Mouse (Mus musculus) urinary bladder, adult 18-20 months (tissue): ENCODE measurements at regions not wholly inside any gene's neighbourhood (a gene's known extent, or its start where the extent isn't known, plus 50 kb on each side); places are given as distances from the start of the nearest gene placed in this dataset.

Experiments used
- DNase-seq, 2 experiments: peaks; one replicate each; pipeline ENCODE4 v3.0.0; 2022; ENCODE audit warnings: low spot score in 2 of 2, mixed read lengths in 2 of 2

DNA sequence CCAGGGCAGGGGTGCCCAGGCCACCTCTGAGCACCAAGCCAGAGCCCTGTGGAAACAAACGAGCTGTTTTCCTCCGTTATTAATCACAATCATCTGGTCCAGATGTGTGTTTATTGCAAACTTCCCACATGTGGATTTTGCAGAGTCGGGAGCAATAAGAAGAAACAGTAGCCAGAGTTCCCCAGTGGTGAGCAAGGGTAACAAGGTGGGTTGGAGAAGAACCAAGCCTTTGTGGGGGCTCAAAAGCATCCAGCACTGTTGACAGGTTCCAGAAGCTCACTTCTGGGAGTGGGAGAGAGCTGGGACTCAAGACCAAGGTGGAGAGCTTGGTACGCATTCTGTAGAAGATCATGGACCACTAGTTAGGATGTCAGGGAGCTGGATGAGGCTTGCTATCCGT lies 63.6 kb downstream of the Hif1an start:
- no peak for DNase-seq

DNA sequence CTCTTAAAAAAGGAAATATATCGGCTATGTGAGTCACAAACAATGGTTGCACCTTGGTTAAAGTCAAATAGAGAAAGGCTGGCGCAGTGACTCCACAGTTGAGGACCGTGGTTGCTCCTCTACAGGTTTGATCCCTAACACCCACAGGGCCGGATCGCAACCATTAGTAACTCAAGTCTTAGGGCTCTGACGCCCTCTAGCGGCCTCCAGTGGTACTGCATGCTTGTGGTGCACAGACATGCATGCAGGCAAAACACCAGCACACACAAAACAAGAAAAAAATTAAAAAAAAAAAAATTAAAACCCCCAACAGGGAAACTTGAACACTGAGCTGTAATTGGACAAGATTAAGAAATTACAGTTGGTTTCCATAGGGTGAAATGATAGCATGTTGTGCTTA lies 67.1 kb downstream of the Hif1an start:
- DNase-seq = no peak

DNA sequence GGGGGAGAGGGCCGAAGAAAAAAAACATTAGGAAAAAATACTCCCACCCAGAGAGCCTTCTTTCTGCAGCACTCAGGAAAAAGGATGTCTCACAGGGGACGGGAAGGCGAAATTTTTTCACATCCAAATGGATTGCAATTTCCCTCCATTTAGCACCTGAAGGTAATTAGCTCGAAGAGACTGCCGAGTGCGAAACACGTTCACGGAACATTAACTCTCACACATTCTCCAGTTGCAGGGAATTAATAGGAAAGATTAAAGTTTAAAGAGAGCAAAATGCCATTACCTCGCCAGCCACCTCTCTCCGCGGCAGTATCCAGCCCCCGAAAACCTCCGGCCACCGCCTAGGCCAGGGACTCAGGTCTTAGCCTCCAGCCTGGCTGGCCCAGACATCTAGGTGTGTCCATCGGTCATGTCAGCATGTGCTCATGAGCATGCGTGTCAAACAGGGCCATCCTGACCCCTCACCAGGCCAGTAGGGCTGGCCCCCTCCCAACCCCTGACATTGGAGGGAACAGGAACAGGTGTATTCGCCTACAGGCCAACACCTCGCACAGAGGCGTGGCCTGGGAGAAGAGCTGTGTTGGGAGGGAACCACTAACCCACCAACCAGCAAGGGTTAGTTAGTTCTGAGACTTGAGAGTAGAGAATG lies 68.8 kb downstream of the Hif1an start:
- DNase-seq = no peak

DNA sequence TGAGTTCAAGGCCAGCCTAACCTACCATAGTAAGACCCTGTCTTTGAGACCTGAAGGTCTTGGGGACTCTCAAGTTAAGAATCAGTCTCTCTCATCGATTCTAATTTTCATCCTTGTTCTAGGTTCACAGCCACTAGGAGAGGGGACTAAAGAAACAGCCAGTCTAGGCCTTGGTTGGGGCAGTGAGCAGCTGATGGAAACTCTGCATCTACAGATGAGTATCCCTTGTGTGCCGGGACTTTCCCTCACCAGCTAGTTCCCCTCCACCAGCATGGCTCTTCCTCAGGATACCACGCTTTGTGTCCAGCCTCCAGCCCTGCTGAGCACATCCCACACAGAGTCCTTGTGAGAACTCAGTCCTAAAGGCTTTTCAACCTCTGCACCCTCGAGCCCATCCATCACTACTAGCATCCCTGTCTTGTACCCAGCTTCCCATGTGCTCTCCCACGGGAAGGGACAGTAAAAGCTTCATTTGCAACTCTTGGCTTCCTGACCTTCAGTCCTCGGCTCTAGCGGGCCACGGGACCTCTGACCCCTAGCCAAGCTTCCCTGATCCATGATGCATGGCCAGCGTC lies 74.6 kb downstream of the Hif1an start:
- DNase-seq = no peak

DNA sequence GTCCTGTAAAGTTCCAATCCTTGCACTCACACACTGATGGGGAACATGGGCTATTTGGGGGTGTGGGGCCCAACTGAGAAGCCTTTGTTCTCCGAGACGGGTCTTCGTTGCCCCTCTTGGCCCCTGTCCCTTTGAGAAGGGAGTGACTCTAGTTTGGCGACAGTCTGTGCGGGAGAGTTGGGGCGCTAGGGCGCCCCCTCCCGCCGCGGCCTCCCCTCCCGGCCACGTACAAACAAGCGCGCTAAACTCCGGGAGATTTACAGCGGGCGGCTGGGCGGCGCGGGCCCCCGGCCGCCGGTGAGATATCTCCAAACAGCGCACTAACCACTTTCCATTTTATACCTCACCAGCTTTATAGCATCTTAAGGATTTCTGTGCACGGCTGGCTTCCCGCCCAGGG lies 77.4 kb downstream of the Hif1an start:
- DNase-seq = no peak

DNA sequence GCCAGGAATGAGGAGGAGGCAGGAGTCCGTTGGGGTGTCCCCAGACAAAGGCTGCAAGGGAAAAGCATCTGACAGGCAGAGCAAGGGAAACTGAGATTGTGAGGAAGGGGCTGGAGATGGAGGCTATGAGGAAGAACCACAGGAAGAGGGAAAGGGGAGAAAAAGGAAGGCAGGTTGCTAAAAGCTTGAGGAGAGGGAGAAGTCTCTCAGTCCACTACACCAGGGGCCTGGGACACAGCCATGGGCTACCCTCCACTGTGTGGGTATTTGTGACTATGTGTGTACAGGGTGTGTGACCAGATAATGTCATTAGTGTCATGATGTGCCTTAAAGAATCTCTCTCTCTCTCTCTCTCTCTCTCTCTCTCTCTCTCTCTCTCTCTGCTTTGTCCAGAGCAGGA lies 77.9 kb downstream of the Hif1an start:
- DNase-seq = no peak

DNA sequence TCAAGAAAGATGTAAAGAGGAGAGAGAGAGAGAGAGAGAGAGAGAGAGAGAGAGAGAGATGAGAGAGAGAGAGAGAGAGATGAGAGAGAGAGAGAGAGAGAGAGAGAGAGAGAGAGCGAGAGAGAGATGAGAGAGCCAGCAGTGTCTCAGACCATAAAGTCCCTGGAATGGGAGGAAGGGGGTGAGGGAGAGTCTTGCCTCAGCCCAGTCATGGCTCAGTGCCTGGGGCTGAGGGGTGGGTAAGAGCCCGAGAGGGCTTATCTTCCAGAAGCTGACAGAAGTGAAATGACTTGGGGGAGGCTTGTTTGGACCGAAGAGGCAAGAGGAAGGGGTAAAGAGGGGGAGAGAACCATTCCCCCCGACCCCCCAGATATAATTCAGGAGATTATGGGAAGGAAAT lies 79.6 kb downstream of the Hif1an start:
- no peak for DNase-seq

DNA sequence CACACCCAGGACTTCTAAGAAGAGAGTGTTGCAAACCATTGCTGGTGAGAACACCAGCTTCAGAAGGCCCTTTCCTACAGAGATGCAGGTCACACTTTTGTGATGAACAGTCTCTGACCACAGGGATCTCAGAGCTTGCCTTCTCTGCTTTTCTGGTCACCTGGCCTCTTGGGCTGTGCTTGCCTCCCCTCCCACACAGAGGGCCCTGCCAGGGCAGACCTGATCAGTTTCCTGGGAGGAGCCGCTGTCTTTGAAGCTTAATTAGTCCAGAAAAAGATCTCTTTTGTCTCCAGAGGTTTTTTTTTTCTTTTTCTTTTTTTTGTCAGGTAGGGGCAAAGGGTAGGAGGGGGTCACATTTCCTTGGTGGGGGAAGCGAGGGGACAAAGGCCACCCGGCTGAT lies 81.7 kb downstream of the Hif1an start:
- DNase-seq = no peak

DNA sequence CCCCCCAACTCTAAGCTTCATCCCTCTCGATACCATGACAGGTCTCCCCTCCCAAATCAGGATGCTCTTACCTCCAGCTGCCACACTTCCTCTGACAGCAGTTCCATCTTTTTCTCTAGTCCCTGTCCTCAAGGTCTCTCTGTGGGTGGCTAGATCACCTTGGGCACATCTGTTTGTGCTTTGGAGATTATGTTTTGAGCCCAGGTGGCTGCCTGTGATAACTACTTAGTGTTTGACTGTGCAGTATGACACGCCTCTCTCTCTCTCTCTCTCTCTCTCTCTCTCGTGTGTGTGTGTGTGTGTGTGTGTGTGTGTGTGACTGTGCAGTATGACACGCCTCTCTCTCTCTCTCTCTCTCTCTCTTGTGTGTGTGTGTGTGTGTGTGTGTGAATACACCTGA lies 82.3 kb downstream of the Hif1an start:
- DNase-seq = no peak

DNA sequence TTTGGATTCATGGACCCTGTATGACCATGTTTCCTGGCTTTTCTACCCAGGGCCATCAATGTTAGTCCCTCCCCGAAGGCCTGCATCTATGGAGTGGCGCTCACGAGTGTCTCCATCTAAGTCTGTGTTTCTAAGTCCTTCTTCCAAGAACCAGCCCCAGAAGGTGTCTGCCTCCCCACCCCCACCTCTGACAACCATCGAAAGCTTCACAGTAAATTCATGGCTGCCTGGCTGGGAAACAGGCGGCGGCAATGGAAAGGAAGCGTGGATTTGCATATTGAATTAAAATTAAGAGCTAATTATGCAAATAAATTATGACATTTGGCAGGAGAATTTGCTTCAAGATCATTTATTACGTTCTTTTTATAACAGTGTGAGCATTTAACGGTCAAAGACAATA lies 83.9 kb downstream of the Hif1an start:
- no peak for DNase-seq

DNA sequence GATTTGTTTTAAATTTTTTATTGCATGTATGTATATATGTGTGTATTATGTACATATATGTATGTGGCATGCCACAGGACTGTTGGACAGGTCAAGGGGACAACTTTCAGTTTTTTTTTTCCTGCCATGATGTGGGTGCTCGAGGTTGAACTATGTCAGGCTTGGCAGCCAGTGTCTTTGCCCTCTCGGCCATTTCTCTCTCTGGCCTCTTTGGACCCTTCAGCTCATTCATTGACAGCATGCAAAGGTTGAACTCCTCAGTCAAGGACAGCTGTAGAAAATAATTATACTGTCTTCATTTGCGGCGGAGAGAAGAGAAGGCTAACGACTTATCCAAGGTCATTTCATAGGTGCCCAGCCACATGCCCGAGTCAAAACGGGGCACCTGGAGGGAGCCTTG lies 86.6 kb downstream of the Hif1an start:
- no peak for DNase-seq

DNA sequence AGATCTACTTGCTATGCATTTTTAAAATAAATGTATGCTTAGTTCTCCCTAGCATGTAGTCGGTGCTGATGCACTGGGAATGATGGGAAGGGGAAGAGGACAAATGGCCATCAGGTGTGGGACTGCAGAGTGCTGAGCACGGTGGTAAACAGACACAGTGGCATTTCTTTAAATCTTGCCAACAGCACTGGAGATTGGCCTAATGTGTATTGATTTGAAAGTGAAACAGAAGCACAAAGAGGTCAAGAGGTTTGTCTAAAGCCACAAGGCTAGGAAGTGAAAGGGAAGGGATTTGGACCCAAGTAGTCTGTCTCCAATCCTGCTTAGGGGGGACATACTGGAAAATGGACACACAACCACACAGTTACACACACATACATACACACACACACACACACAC lies 88.2 kb downstream of the Hif1an start:
- no peak for DNase-seq

DNA sequence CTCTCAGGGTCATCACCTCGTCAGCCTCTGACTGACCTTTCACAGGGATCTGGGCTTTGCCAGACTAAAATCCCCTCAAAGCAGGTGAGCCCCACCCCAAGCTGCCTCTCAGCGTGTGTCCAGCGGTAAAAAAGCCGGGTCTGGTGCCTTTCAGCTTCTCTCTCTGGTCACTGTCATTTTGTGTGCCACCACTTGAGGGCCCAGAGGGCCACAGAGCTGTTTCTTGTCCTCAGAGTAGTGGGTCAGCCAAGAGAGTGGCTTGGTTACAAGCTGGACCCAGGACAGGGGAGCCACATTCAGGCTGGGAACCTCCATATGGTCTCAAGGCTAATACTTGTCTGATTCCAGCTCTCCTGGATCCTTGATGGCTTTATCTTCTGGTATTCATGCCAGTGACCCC lies 89.0 kb downstream of the Hif1an start:
- DNase-seq = no peak

DNA sequence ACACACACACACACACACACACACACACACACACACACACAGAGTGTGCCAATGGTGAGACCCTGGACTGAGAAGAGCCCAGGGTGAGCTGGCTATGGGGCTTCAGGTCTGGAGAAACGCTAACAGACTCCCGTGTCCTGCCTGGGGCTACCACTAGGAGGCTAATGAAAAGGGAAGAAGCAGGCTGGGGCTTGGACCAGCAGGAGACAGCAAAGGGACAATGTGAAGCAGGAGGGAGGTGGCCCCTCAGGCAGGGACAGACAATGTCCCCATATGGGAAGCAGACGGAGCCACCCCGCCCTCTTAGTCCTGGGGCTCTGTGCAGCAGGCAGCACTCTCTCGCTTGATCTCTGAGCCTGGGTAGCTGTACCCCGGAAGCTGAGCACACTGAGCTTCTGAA lies 93.1 kb downstream of the Hif1an start:
- DNase-seq = peak in 1 of 2 experiments; percentile 31

DNA sequence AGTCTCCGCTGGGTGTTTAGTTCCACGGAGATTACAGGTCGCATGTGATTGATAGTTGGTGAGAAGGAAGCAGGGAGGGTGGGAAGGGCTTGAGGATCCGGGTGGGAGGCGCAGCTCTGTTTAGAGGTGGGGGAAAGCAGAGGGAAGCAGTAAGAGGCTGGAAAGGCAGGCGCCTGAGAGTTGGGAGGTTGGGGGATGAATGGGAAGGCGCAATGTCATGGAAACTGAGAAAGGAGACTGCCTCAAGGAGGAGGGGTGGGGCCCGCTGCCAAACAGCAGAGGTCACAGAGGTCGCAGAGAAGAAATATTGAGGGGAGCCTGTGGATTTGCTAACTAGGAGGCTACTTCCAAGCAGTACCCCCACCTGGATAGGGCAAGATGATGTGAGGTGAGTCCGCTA lies 96.5 kb upstream of the Pax2 start:
- no peak for DNase-seq

DNA sequence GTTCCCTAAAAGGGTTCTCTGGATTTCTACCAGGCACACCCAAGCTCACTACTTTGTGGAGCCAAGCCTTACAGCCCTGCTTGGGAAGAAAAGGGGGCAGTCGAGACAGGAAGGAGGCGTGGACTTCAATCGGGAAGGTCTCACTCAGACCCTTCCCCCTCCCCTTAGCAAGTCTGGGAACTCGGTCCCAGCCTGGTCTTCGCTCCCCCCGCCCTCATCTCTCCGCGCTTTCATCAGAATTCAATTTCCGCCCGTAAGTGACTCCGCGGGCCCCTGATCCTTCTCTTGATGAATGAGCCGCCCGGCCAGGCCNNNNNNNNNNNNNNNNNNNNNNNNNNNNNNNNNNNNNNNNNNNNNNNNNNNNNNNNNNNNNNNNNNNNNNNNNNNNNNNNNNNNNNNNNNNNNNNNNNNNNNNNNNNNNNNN lies 86.3 kb upstream of the Pax2 start:
- no peak for DNase-seq

DNA sequence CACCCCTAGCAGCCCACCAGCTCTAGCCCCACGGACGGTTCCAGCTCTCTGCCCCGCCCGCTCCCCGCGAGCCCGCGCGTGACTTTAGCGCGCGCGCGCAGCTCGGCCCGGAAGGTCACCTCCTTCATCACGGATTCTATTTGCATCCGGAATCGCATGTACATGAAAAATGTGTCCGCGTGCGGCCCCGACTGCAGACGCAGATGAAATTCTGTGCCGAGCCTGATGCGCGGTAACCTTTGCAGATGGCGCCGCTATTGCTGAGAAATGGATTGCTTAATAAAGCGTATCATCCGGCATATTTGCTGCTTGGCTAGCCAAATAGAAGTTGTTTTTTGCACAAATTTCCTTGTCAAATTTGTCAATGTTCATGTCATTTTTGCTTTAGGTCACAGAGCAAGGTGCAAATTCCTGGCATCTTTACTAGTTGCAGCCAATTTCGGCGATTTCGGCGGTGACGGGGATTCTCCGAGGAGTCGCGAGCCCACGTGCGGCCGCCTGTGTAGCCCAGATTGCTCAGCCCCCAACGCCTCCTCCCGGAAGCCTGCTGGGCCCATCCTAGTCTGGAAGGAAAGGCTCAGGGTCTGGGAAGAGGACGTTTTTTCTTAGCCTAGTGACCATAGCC lies 81.1 kb upstream of the Pax2 start:
- DNase-seq = no peak

DNA sequence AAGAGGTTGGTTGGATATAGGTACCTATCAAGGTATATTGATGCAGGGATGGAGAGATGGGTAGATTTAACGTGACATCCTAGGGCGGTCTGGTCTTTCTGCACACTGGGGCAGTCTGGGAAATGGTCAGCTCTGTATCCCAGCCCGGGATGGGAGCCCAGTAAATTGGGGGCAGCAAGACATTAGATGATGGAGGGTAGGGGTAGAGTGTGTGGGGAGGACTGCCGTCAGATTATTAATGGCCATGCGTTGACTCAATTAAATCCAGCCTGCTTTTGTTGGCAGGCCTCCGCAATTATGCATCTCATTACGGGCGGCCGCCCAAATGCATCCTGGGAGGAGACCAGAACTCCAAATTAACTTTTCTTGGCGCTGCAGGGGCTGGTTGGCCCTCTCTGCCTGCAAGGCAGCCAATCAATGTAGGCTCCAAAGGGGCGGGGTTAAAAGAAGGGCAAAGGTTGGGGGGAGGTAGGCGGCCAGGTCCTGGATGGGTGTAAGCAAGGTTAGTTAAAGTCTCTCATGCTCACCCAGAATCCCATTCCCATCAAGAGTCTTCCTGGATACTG lies 79.2 kb upstream of the Pax2 start:
- DNase-seq = no peak

DNA sequence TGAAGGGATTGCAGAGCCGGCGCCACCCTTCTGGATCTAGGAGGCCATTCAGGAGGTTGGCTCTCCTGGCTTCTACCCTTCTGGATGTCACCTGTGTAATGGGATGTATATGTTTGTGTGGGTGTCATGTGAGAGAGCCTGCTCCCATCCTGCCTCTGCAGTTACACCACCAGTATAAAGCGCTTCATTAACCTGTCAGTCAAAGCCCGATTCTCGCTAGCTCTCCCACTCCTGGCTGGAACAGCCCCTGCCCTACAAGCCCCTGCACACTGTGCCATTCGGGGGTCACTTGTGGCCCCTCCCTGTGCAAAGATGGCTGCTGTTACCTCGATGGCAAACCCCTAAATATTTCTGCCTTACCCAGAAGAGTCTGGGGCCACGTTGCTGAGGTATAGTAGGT lies 78.5 kb upstream of the Pax2 start:
- no peak for DNase-seq

DNA sequence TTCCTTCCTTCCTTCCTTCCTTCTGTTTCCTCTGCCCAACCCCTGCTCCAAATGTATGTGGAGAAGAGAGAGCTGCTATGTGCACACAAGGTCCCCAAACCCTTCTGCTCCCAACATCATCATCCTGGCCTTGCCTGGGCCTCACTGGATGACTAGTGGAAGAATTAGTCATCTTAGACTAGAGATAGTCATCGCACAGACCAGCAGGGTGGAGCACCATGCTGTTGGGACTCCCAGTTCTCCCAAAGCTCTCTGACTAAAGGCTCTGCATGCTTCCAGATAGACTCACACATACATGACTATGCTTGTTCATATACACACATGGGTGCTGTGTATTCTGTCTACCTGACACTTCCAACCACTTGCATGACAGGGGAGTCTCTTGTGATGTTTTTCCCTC lies 77.2 kb upstream of the Pax2 start:
- DNase-seq = no peak

DNA sequence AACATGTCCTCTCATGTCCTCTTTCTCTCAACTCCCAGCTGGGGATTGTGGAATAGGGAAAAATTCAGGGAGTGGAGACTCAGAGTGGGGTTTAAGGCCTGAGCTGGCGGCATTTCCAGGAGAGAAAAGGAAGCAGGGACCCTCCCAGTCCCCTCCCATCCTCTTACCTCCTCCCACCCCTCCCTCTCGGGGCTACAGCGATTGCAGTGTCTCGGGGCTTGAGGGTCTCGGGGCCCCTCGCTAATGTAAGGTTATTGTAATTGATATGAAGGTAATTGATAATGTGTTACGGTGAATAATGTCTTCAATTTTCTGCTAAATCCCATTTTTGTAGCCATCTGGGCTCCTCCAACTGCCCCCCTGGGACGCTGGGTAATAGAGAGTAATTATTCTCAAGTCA lies 74.2 kb upstream of the Pax2 start:
- DNase-seq = no peak

DNA sequence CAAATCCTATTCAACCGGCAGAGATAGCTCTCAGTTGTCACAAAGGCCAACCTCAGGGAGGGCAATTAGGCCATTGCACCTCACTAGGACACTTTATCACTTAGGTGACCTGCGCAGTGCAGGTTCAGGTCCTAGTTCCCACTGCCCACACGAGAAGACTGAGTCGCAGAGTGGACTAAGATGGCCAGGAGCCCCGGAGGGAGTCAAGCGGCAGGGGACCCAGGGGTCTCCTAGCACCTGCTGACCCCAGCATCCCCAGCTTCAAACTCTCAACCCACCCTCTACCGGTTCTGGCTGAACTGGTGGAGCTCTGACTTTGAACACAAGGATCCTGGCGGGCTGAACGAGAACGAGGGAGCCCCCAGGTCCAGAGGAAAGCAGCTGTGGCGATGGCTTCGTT lies 72.7 kb upstream of the Pax2 start:
- no peak for DNase-seq

DNA sequence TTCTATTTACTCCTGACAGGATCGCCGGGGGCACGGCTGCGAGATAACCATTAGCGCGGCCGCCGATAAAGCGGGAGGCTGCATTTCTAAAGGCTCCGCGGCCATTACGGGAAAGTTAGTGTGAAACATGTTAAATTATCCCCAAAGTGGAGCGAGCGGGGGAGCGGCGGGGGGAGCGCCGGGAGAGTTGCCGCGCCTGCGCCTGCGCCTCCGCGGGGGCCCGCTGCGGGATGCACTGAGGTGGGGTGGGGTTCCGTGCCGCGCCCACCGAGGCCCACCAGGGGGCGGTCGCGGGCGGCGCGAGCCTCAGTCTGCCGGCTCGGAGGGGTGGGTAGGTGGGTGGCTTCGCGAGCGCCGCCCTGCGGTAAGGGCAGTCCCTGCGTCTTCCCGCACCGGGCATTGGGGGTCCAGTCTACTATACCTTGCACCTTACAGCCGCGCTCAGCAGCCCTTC lies 71.8 kb upstream of the Pax2 start:
- DNase-seq = no peak
